Mouse (Mus musculus) megakaryocyte, embryonic 14.5 days (primary cell): ENCODE results near the gene Tmed2.

Experiments used
- FLI1 ChIP-seq: IDR thresholded peaks from 2 replicates; pipeline ENCODE4 v1.6.1; 2012; ENCODE audit warnings: low read length, inconsistent platforms, mixed read lengths
- GATA1 ChIP-seq: IDR thresholded peaks from 3 replicates; pipeline ENCODE4 v1.6.1; 2012; ENCODE audit warnings: mixed read lengths, low read length, inconsistent platforms, borderline replicate concordance

- TF ChIP-seq GATA1 (no peak), FLI1 (no peak)
These were observed 42.1 kb upstream of the Tmed2 start for GRCm38 (mm10) chr5:124498221-124498876.
